Mouse (Mus musculus): ENCODE data around the gene Ncapd2. TPM values are rescaled to one million over a fixed set of nuclear protein-coding genes. Genes with fewer than 3 reads are reported as not detected.

Ncapd2 gene
- polyA plus RNA-seq, 1 experiment from 2014 or later: 16.6 TPM

DNA sequence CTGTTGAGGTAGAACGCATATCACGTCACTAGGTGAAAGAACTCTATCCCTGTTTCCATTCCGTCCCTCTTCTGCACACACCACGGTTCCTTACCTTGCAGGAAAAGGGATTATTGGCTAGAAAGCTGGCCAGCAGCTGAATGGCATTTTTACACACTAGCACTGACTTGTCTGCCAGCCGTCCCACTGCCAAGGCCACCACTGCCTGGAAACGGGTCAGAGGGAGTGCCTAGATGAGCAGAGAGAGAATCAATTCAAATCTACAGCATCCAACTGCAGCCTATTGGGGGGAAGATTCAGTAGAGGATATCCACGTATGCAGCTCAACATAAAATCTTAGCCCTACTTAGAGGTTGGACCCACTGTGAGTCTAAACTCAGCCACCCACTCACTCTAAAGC, 11.9 kb downstream of the Ncapd2 start:
- H3K27ac ChIP-seq (replicated peaks): no peak overlapping the region
- no peaks in the 10 kb centered on the region for H3K4me1 ChIP-seq (replicated peaks; ENCODE audit: control insufficient read depth, insufficient read depth)
- ATAC-seq (ENCODE audit: low FRiP score, low TSS enrichment) (no peak), DNase-seq (ENCODE audit: low spot score) (no peak)
- H3K27me3 ChIP-seq (ENCODE audit: control insufficient read depth, insufficient read depth, low read length): no peaks in the 10 kb centered on the region
- WGBS: 86% methylated on average over 7 of the region's 7 CpGs
- H3K4me2 ChIP-seq (replicated peaks; ENCODE audit: low read depth): no peak overlapping the region
- no peaks in the 10 kb centered on the region for H3K9me3 ChIP-seq (ENCODE audit: control insufficient read depth, low read length)
- H3K4me3 ChIP-seq (ENCODE audit: low read depth, low read length): no peak overlapping the region
- no peak overlapping the region for H3K9ac ChIP-seq (ENCODE audit: low read length)
- peaks cover 38% of the 10 kb centered on the region for H3K36me3 ChIP-seq (ENCODE audit: control insufficient read depth, insufficient read depth, low read length)
- no peak for TF ChIP-seq CTCF (IDR thresholded peaks at IDR 0.05; ENCODE audit: low read depth)

- DNase-seq (ENCODE audit: low spot score): no peak
- peaks cover 37% of the 10 kb centered on the region for H3K36me3 ChIP-seq (ENCODE audit: control insufficient read depth, insufficient read depth, low read length)
- ATAC-seq (ENCODE audit: low FRiP score, low TSS enrichment): no peak
- H3K9ac ChIP-seq (ENCODE audit: low read length): no peak overlapping the region
- H3K27ac ChIP-seq (replicated peaks): no peak overlapping the region
- H3K4me2 ChIP-seq (replicated peaks; ENCODE audit: low read depth): no peak overlapping the region
- TF ChIP-seq EP300 (optimal IDR thresholded peaks at IDR 0.05) (no peak), CTCF (IDR thresholded peaks at IDR 0.05; ENCODE audit: low read depth) (no peak)
- H3K4me3 ChIP-seq (ENCODE audit: low read depth, low read length): no peak overlapping the region
- 84% methylated on average over 5 of the region's 5 CpGs for WGBS
- H3K27me3 ChIP-seq (ENCODE audit: control insufficient read depth, insufficient read depth, low read length): no peaks in the 10 kb centered on the region
- no peaks in the 10 kb centered on the region for H3K4me1 ChIP-seq (replicated peaks; ENCODE audit: control insufficient read depth, insufficient read depth)
- no peaks in the 10 kb centered on the region for H3K9me3 ChIP-seq (ENCODE audit: control insufficient read depth, low read length)
Observed at GRCm38 (mm10) chr6:125175469-125175868, 16.0 kb downstream of the Ncapd2 start.

DNA sequence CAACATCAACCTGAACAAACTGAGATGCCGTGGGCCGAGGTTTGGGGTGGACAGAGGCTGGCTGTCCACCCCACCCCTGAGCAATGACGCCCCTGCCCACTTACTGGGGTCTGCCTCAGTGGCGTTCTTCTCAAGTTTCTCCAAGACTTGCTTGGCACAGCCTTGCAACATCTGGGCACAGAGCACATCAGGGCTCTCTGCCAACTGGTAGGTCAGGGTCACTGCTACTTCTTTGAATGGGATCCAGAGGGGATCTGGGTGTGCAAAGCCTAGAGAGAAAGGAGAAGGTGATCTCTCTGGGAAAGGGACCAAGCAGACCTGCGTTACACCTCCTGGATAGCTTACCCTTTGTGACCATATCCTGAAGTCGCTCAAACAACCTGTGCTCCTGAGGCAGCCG, 18.2 kb downstream of the Ncapd2 start:
- no peaks in the 10 kb centered on the region for H3K4me1 ChIP-seq (replicated peaks; ENCODE audit: control insufficient read depth, insufficient read depth)
- no peaks in the 10 kb centered on the region for H3K27me3 ChIP-seq (ENCODE audit: control insufficient read depth, insufficient read depth, low read length)
- H3K9ac ChIP-seq (ENCODE audit: low read length): no peak overlapping the region
- H3K9me3 ChIP-seq (ENCODE audit: control insufficient read depth, low read length): no peaks in the 10 kb centered on the region
- TF ChIP-seq EP300 (optimal IDR thresholded peaks at IDR 0.05): no peak
- TF ChIP-seq CTCF (IDR thresholded peaks at IDR 0.05; ENCODE audit: low read depth): no peak
- 90% methylated on average over 7 of the region's 7 CpGs for WGBS
- no peak overlapping the region for H3K27ac ChIP-seq (replicated peaks)
- H3K36me3 ChIP-seq (ENCODE audit: control insufficient read depth, insufficient read depth, low read length): peaks cover 35% of the 10 kb centered on the region
- no peak overlapping the region for H3K4me2 ChIP-seq (replicated peaks; ENCODE audit: low read depth)
- ATAC-seq (ENCODE audit: low FRiP score, low TSS enrichment) (no peak), DNase-seq (ENCODE audit: low spot score) (no peak)
- H3K4me3 ChIP-seq (ENCODE audit: low read depth, low read length): no peak overlapping the region

DNA sequence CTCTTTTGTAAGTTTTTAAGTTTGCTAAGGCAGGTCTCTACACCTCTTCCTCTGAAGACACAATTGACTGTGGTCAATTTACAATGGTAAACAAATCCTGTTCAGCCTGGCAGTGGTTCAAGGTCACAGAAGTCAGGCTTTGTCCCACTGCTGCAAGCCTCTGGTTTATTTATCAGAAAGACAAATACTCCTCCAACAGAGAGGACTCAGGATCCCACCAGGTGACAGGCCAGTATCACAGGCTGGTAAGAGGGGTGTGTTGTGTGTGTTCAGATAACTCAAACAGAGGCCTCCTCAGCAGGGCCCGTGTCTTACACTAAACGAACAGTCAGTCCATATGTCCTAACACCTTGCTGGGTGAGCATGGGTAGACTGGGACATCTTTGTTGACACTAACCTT, 19.0 kb downstream of the Ncapd2 start:
- DNase-seq (ENCODE audit: low spot score): no peak
- TF ChIP-seq EP300 (optimal IDR thresholded peaks at IDR 0.05) (no peak), CTCF (IDR thresholded peaks at IDR 0.05; ENCODE audit: low read depth) (no peak)
- H3K36me3 ChIP-seq (ENCODE audit: control insufficient read depth, insufficient read depth, low read length): peaks cover 28% of the 10 kb centered on the region

GRCm38 (mm10) chr6:125170194-125170593, 21.3 kb downstream of the Ncapd2 start:
- DNase-seq (ENCODE audit: low spot score) (no peak), ATAC-seq (ENCODE audit: low FRiP score, low TSS enrichment) (no peak)
- no peak overlapping the region for H3K4me3 ChIP-seq (ENCODE audit: low read depth, low read length)
- peaks cover 23% of the 10 kb centered on the region for H3K36me3 ChIP-seq (ENCODE audit: control insufficient read depth, insufficient read depth, low read length)
- no peak overlapping the region for H3K4me2 ChIP-seq (replicated peaks; ENCODE audit: low read depth)
- no peaks in the 10 kb centered on the region for H3K27me3 ChIP-seq (ENCODE audit: control insufficient read depth, insufficient read depth, low read length)
- H3K9me3 ChIP-seq (ENCODE audit: control insufficient read depth, low read length): no peaks in the 10 kb centered on the region
- no peak overlapping the region for H3K9ac ChIP-seq (ENCODE audit: low read length)
- 64% methylated on average over 6 of the region's 6 CpGs for WGBS
- H3K27ac ChIP-seq (replicated peaks): no peak overlapping the region
- no peak for TF ChIP-seq EP300 (optimal IDR thresholded peaks at IDR 0.05)
- TF ChIP-seq CTCF (IDR thresholded peaks at IDR 0.05; ENCODE audit: low read depth): peak; percentile 61
- peaks cover 5% of the 10 kb centered on the region for H3K4me1 ChIP-seq (replicated peaks; ENCODE audit: control insufficient read depth, insufficient read depth)

More for the DNA sequence above, 19.0 kb downstream of the Ncapd2 start:
- H3K9me3 ChIP-seq (ENCODE audit: control insufficient read depth, low read length): no peaks in the 10 kb centered on the region
- H3K27ac ChIP-seq (replicated peaks): no peak overlapping the region
- H3K4me1 ChIP-seq (replicated peaks; ENCODE audit: control insufficient read depth, insufficient read depth): no peaks in the 10 kb centered on the region
- no peak for ATAC-seq (ENCODE audit: low FRiP score, low TSS enrichment)
- no peaks in the 10 kb centered on the region for H3K27me3 ChIP-seq (ENCODE audit: control insufficient read depth, insufficient read depth, low read length)
- H3K9ac ChIP-seq (ENCODE audit: low read length): no peak overlapping the region
- no peak overlapping the region for H3K4me2 ChIP-seq (replicated peaks; ENCODE audit: low read depth)
- no peak overlapping the region for H3K4me3 ChIP-seq (ENCODE audit: low read depth, low read length)
- 58% methylated on average over 2 of the region's 2 CpGs for WGBS

DNA sequence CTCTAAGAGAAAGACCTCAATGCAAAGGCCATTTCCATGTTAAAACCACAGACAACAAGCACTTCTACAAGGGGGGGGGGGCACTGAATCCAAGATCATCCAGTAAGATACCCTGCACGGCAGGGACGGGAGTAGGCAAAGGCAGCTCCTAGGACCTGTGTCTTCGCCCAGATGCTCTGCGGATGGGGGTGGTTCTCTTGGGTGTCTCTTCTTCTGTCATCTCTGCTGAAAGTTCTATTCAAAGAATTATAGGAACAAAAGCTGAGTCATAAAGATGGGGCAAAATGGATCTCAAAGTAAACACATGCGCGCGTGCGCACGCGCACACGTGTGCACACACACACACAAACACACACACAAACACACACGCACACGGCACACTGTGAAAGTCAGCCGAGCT, 23.4 kb downstream of the Ncapd2 start:
- WGBS: 86% methylated on average over 14 of the region's 14 CpGs
- Histone ChIP-seq H3K27me3 (ENCODE audit: control insufficient read depth, insufficient read depth, low read length) (no peaks in the 10 kb centered on the region), H3K27ac (replicated peaks) (no peak overlapping the region; the same call in 1 of the 2 replicates), H3K4me1 (replicated peaks; ENCODE audit: control insufficient read depth, insufficient read depth) (peaks cover 10% of the 10 kb centered on the region), H3K9me3 (ENCODE audit: control insufficient read depth, low read length) (no peaks in the 10 kb centered on the region), H3K36me3 (ENCODE audit: control insufficient read depth, insufficient read depth, low read length) (peaks cover 16% of the 10 kb centered on the region), H3K9ac (ENCODE audit: low read length) (no peak overlapping the region), H3K4me2 (replicated peaks; ENCODE audit: low read depth) (no peak overlapping the region), H3K4me3 (ENCODE audit: low read depth, low read length) (no peak overlapping the region)
- no peak for TF ChIP-seq EP300 (optimal IDR thresholded peaks at IDR 0.05)
- TF ChIP-seq CTCF (IDR thresholded peaks at IDR 0.05; ENCODE audit: low read depth): no peak
- DNase-seq (ENCODE audit: low spot score) (no peak), ATAC-seq (ENCODE audit: low FRiP score, low TSS enrichment) (no peak)
